Mouse (Mus musculus) thymus, postnatal 25 days (tissue): ENCODE measurements around the gene Phldb2.

ENCODE experiments used
- DNase-seq: peaks from one replicate; pipeline ENCODE4 v3.0.0; 2022

The Phldb2 gene

DNA sequence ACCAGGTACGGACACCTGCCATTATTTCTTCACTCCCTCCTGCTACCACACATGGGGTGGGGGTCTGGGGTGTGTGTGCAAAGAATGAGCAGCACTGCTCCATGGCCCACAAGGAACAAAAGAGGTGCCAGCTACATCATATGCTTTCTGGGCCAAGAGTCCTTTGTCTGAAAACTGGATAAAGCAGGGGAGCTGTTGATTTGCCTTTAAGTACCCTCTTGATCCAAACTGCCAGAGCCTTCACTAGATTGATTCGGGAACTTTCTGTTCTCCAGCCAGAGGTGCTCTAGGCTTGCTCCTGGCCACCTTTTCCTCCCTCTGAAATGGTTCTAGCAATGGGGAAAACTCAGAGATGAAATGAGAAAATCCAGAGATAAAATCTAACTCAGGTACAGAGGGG, 164.1 kb downstream of the Phldb2 start:
- no peak for DNase-seq

- DNase-seq: no peak
Observed at GRCm38 (mm10) chr16:45787650-45788049, 165.7 kb downstream of the Phldb2 start.

- DNase-seq: peak; percentile 55
Observed at GRCm38 (mm10) chr16:45786639-45787038, 166.8 kb downstream of the Phldb2 start.

GRCm38 (mm10) chr16:45780001-45780400, 173.4 kb downstream of the Phldb2 start:
- peak; percentile 11 for DNase-seq

DNA sequence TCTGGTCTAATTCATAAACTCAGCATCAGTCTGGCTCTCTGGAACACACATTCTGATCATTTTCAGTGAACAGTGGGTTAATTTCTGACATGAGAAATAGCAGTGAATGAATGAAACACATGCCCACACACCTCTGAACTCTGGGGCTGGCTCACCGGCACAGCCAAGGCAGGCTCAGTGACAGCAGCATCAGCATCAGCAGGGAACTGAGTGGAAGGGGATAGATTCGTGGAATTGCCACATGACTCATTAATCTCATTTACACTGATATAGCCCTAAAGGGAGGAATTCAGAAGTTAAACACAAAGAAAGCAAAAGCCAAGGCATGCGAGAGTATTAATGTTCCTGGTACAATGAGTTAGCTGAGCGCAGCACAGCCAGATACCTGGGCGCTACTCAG, 178.6 kb downstream of the Phldb2 start:
- no peak for DNase-seq

GRCm38 (mm10) chr16:45770914-45771313, 182.5 kb downstream of the Phldb2 start:
- DNase-seq: no peak

- no peak for DNase-seq
Observed at GRCm38 (mm10) chr16:45767853-45768640, 185.4 kb downstream of the Phldb2 start.

- DNase-seq: no peak
Observed at GRCm38 (mm10) chr16:45767434-45767833, 186.0 kb downstream of the Phldb2 start.

DNA sequence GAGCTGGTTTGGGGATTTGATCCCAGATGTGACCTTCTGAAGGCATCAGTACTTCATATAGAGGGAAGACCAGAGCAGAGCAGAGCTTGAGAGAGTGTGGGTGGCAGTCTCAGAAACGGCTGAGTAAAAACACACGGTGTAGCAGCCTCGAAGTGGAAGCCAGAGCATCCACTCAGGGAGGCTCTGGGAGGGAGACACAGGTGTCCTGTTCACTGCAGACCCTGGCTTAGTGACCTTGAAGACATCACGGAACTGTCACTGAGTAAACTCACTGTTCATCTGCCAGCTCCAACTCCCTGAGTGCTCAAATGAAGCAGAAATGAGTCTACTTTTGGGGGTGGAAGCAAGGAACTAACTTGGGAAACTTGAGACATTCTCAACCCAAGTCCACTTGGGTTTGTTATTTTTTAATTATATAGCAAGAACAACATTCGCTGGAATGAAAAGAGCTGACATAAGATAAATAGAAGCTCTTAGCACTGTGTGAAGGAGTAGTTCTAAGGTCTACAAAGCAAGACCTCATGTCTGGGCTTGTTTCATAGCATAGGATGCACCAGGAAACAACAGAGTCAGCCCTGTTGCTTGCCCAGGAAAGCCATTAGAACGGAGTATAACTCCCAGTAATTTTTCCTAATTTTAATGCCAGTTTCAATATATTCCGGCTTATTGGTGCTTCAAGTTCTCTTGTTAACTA, 187.4 kb downstream of the Phldb2 start:
- no peak for DNase-seq

DNA sequence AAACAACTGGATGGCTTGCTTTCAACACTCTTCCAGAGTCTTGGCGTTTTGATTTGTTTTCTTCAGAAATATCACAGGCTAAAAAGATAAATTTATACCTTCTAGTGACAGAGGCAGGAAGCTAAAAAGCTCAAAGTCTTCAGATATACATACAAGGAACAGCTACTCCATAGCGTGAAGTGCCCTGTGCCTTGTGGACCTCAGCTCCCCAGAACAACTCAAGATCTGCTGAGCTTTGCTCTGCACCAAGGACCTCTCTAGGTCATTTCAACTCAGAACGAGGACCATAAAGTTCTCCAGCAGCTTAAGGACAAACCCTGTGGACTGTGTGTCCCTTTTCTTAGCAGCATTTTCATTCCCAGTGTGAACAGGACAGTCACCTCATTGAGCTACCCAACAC, 188.3 kb downstream of the Phldb2 start:
- no peak for DNase-seq

- DNase-seq: no peak
Observed at GRCm38 (mm10) chr16:45762859-45763505, 190.4 kb downstream of the Phldb2 start.

- DNase-seq: no peak
Observed at GRCm38 (mm10) chr16:45761425-45761824, 192.0 kb downstream of the Phldb2 start.

- no peak for DNase-seq
Observed at GRCm38 (mm10) chr16:45758726-45759269, 194.6 kb downstream of the Phldb2 start.

GRCm38 (mm10) chr16:45757421-45758078, 195.8 kb downstream of the Phldb2 start:
- DNase-seq: no peak

DNA sequence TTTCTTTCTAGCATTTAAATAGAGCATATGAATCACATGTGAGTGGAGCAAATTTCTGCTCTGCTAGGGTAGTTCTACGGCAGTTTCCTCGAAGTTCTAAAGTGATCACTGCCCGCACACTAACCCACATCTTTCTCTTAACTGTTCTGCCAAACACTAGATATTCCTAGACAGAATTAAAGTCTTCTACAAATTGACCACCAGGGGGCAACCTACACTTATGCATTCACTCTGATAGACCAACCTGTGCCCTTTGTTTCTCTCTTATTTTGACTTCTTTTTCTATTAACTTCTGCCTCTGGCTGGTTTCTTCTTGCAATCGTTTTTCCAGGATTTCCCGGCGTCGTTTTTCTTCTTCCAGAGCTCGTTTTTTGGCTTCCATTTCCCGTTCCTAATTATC, 196.5 kb downstream of the Phldb2 start:
- no peak for DNase-seq

DNA sequence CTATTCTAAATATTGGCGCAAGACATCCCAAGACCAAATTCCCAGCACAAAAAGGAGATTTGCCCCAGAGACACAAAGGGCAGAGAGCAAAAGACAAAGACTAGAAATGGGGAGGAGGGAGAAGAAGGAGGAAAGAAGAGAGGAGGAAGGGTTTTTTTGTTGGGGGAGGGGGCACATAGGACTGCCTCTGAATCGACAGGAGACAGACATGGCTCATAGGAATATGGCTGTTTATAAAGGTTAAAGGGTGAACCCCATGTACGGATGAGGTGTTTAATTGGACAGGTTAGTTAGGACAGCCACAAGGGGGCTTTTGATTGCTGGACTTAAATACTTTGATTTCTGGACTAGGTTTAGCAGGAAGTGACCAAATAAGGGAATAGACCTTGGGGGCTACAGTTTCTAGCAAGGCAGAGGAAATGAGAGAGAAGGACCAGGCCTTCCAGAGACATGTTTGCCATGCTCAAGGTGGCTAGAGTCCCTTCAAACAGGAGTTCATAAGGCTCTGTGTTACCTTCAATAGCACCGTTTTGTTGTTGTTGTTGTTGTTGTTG, 209.7 kb downstream of the Phldb2 start:
- DNase-seq: no peak

DNA sequence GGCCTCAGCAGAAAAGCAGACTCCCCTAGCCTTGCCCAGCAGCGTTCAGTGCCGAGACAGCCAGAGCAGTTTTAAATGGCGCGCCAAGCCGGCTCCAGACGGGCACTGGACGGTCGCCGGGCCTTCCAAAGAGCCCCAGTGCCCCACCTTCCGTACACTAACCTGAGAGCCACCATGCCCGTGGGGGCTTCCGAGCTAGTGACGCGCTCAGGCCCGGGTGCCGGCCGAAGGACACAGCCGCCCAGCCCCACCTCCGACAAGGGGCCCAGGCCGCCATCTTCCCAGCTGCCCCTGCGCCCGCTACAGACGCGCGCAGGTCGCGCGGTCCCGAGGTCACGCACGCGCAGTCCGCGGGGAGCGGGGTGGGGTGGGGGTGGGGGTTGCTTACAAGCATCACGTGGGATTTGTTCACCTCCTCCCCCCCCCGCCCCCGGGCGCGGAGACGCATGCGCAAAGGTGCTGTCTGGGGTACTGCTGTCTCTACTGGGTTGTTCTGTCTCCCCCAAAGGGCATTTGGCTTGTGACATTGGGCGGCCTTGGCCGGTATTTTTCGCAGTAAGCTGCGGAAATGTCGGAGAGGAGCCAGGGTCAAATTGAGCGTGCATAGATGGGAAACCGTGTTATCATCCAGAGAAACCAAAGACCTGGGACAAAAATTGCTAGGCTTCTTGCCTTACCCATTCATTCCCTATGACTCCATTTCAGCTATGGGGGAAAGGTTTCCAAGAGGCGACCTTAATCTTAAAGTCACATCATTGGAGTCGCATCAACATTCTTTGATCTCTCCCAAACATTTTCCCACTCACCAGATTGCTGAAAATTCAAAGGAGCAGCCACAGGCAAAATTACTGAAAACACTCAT, 210.6 kb downstream of the Phldb2 start, which contains the start of gene Abhd10:
Gene Abhd10 (minus strand): TSS at position 341 of the 862 bp plus-strand sequence.
- peak; percentile 97 for DNase-seq

GRCm38 (mm10) chr16:45737880-45738279, 215.5 kb downstream of the Phldb2 start:
- no peak for DNase-seq

DNA sequence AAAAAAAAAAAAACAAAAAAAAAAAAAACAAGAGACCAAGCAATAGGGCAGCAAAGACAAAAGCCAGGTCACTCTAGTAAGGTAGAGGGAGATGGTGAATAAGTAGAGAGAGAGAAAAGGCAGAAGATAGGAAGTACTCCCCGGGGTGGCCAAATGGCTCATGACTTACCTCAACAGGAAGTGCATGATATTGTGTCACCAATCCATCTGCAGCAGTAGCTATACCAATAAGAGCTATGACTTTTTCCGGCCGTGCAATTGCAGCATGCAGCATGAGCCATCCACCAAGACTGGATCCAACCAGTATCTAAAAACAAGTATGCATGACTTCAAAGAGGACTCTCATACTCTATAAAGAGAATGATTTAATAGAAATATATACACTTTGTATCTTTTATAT, 216.7 kb downstream of the Phldb2 start:
- DNase-seq: no peak

GRCm38 (mm10) chr16:45729163-45729562, 224.2 kb downstream of the Phldb2 start:
- no peak for DNase-seq

- DNase-seq: no peak
Observed at GRCm38 (mm10) chr16:45724742-45725102, 228.7 kb downstream of the Phldb2 start.
